Mouse (Mus musculus): ENCODE measurements around the gene Gm14412. TPM values are rescaled to one million over a fixed set of nuclear protein-coding genes. Genes with fewer than 3 reads are reported as not detected.
"Not testable (repeated sequence)": the region's sequence is repeated elsewhere in the genome, so short reads cannot be mapped to it uniquely, and the experiment has no call there.

Gene Gm14412
- 0.63 and 0.79 TPM in 2 replicates for polyA plus RNA-seq (2014; fragmentation: Nextera tagmentation; extraction: Ambion mirVana)

- not testable (repeated sequence) for H3K4me3 ChIP-seq (ENCODE audit: low read depth, low read length); H3K27me3 ChIP-seq (ENCODE audit: control insufficient read depth, insufficient read depth, low read length); H3K4me1 ChIP-seq (ENCODE audit: control insufficient read depth, insufficient read depth, low read length); ATAC-seq (replicated peaks; ENCODE audit: insufficient number of reproducible peaks, low FRiP score, low TSS enrichment, low read depth); H3K4me2 ChIP-seq (ENCODE audit: low read depth, low read length); H3K36me3 ChIP-seq (replicated peaks; ENCODE audit: control insufficient read depth, insufficient read depth, low read depth, low read length); H3K27ac ChIP-seq (replicated peaks; ENCODE audit: low read depth, low read length); DNase-seq (ENCODE audit: low spot score); H3K9ac ChIP-seq (replicated peaks; ENCODE audit: low read length); H3K9me3 ChIP-seq (replicated peaks; ENCODE audit: control insufficient read depth, low read length)
- WGBS: 79% methylated on average over 2 of the region's 2 CpGs
These were observed at the start of gene Gm14412 for GRCm38 (mm10) chr2:177324257-177324733. Gene Gm14412 (minus strand): TSS chr2:177324307.

DNA sequence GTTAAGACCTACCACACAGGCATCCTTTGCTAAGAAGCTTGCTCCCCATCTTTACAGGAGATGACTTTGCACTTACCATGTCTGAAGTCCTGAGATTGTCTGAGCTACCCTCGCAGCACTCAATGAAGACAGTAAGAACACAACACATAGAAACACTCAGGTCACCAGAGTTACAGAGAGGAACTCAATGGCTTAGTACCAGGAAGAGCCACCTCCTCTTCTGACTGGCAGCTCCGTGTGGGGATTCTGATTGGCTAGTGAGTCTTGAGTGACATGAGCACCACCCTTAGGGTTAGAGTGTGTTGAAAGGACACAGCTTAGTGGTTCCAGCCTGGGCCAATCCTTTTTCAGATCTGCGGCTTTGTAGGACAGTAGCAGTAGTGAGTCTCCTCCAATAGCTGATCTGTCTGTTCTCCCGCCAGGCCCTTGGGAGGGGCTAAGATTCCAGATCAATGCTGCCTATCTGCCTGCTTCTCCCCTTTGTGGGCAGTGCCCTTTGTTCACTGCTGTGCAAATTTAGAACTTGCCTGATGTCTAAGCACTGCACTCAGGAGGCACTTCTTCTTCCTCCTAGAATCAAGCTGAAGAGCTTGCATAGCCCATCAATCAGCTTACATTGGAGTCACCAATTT lies 5.7 kb upstream of the Gm14412 start:
- not testable (repeated sequence) for H3K27ac ChIP-seq (replicated peaks; ENCODE audit: low read depth, low read length); DNase-seq (ENCODE audit: low spot score); H3K9me3 ChIP-seq (replicated peaks; ENCODE audit: control insufficient read depth, low read length); ATAC-seq (replicated peaks; ENCODE audit: insufficient number of reproducible peaks, low FRiP score, low TSS enrichment, low read depth); H3K27me3 ChIP-seq (ENCODE audit: control insufficient read depth, insufficient read depth, low read length); H3K4me3 ChIP-seq (ENCODE audit: low read depth, low read length); H3K36me3 ChIP-seq (replicated peaks; ENCODE audit: control insufficient read depth, insufficient read depth, low read depth, low read length); H3K4me1 ChIP-seq (ENCODE audit: control insufficient read depth, insufficient read depth, low read length); H3K9ac ChIP-seq (replicated peaks; ENCODE audit: low read length); H3K4me2 ChIP-seq (ENCODE audit: low read depth, low read length)
- 79% methylated on average over 3 of the region's 4 CpGs for WGBS

DNA sequence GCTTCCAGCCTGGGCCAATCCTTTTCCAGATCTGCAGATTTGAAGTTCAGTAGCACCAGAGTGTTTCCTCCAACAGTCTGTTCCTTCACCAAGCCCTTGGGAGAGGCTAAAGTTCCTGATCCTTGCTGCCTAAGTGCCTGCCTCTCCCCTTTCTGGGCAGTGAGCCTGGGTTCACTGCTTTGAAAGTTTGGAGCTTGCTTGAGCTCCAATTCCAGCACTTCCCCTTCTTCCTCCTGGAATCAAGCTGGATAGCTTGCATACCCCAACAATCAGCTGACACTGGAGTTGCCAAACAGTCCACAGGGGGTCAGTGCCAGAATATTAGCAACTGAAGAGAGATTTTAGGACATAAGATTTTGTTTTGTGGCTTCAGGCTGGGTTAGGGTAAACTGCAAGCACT lies 2.7 kb downstream of the Gm14412 start:
- H3K4me3 ChIP-seq (ENCODE audit: low read depth, low read length); H3K27me3 ChIP-seq (ENCODE audit: control insufficient read depth, insufficient read depth, low read length); ATAC-seq (replicated peaks; ENCODE audit: insufficient number of reproducible peaks, low FRiP score, low TSS enrichment, low read depth); H3K27ac ChIP-seq (replicated peaks; ENCODE audit: low read depth, low read length); H3K36me3 ChIP-seq (replicated peaks; ENCODE audit: control insufficient read depth, insufficient read depth, low read depth, low read length); H3K4me2 ChIP-seq (ENCODE audit: low read depth, low read length); H3K4me1 ChIP-seq (ENCODE audit: control insufficient read depth, insufficient read depth, low read length); DNase-seq (ENCODE audit: low spot score); H3K9ac ChIP-seq (replicated peaks; ENCODE audit: low read length); H3K9me3 ChIP-seq (replicated peaks; ENCODE audit: control insufficient read depth, low read length): not testable (repeated sequence)

DNA sequence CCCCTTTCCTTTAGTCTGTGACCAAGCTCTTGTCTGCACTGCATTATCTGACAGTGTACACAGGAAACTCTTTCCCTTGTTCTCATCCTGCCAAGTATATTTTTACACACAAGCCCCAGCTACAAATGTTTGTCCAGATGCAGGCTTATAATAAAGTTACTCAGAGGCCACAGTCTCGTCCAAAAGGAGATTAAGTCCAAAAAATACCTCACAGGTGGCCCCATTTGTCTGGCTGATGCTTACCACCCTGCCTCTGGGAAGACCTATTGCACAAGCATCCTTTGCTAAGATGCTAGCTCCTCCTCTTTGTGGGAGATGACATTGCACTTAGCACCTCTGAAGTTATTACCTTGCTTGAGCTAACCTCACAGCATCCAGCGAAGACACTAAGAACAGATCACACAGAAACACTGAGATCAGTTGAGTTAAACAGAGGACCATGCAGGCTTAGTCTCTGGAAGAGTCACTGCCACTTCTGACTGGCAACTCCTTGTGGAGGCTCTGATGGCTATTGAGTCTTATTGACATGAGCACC lies 3.3 kb downstream of the Gm14412 start:
- not testable (repeated sequence) for H3K4me1 ChIP-seq (ENCODE audit: control insufficient read depth, insufficient read depth, low read length); H3K4me2 ChIP-seq (ENCODE audit: low read depth, low read length); H3K9ac ChIP-seq (replicated peaks; ENCODE audit: low read length); ATAC-seq (replicated peaks; ENCODE audit: insufficient number of reproducible peaks, low FRiP score, low TSS enrichment, low read depth); H3K9me3 ChIP-seq (replicated peaks; ENCODE audit: control insufficient read depth, low read length); H3K27ac ChIP-seq (replicated peaks; ENCODE audit: low read depth, low read length); H3K36me3 ChIP-seq (replicated peaks; ENCODE audit: control insufficient read depth, insufficient read depth, low read depth, low read length); H3K4me3 ChIP-seq (ENCODE audit: low read depth, low read length); H3K27me3 ChIP-seq (ENCODE audit: control insufficient read depth, insufficient read depth, low read length); DNase-seq (ENCODE audit: low spot score)
- WGBS: 61% methylated on average over 2 of the region's 2 CpGs

DNA sequence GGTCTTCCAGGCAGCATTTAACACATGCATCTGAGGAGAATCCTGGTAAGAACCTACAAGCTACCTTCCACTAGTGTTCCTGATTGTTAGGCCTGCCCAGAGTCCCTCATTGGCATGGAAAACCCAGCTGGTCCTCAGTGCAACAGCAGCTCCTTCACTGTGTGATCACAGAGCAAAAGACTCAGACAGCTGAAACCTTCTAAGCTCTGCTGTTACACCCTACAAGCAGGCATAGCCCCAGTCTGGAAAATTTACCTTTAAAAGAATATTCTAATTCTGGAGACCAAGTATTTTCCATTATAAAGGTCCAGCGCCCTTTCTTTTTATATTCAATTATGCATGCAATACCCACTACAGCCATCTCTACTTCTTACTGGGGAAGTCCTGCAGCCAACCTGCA lies 5.1 kb downstream of the Gm14412 start:
- H3K27ac ChIP-seq (replicated peaks; ENCODE audit: low read depth, low read length): no peak overlapping the region
- H3K4me1 ChIP-seq (ENCODE audit: control insufficient read depth, insufficient read depth, low read length): no peaks in the 10 kb centered on the region
- H3K9me3 ChIP-seq (replicated peaks; ENCODE audit: control insufficient read depth, low read length): no peaks in the 10 kb centered on the region; the same call in 1 of the 2 replicates
- no peaks in the 10 kb centered on the region for H3K36me3 ChIP-seq (replicated peaks; ENCODE audit: control insufficient read depth, insufficient read depth, low read depth, low read length)
- WGBS: 81% methylated on average over 1 of the region's 1 CpGs
- ATAC-seq (replicated peaks; ENCODE audit: insufficient number of reproducible peaks, low FRiP score, low TSS enrichment, low read depth) (no peak), DNase-seq (ENCODE audit: low spot score) (no peak)
- H3K9ac ChIP-seq (replicated peaks; ENCODE audit: low read length): no peak overlapping the region
- H3K27me3 ChIP-seq (ENCODE audit: control insufficient read depth, insufficient read depth, low read length): no peaks in the 10 kb centered on the region
- H3K4me3 ChIP-seq (ENCODE audit: low read depth, low read length): no peak overlapping the region
- no peak overlapping the region for H3K4me2 ChIP-seq (ENCODE audit: low read depth, low read length)

DNA sequence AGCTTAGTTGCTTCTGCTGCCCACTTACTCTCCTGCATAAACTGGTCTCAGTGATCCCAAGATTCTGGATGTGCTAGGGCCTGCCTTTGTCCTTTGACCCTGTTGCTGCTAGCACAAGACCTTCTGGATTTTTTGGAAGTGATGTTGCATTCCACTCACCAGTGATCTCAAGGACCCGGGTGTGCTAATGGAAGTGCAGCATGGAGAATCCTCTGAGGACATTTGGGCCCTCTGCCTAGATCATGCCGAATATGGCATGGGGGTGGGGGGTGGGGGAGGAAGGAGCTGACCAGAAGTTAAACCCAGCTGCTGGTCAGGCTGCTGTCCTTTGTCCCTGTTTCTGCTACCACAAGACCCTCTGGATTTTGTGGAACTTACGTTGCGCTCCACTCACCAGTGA lies 14.5 kb downstream of the Gm14412 start:
- H3K4me3 ChIP-seq (ENCODE audit: low read depth, low read length); H3K9me3 ChIP-seq (replicated peaks; ENCODE audit: control insufficient read depth, low read length); H3K4me1 ChIP-seq (ENCODE audit: control insufficient read depth, insufficient read depth, low read length); DNase-seq (ENCODE audit: low spot score); H3K27me3 ChIP-seq (ENCODE audit: control insufficient read depth, insufficient read depth, low read length); H3K36me3 ChIP-seq (replicated peaks; ENCODE audit: control insufficient read depth, insufficient read depth, low read depth, low read length); H3K4me2 ChIP-seq (ENCODE audit: low read depth, low read length); ATAC-seq (replicated peaks; ENCODE audit: insufficient number of reproducible peaks, low FRiP score, low TSS enrichment, low read depth); H3K27ac ChIP-seq (replicated peaks; ENCODE audit: low read depth, low read length); H3K9ac ChIP-seq (replicated peaks; ENCODE audit: low read length): not testable (repeated sequence)
- 91% methylated on average over 4 of the region's 4 CpGs for WGBS

GRCm38 (mm10) chr2:177304980-177305379 lies 19.1 kb downstream of the Gm14412 start:
- WGBS: no CpG with 5 or more reads among the region's 2 CpGs

GRCm38 (mm10) chr2:177283701-177284100 lies 40.4 kb downstream of the Gm14412 start:
- H3K9me3 ChIP-seq (replicated peaks; ENCODE audit: control insufficient read depth, low read length); H3K4me1 ChIP-seq (ENCODE audit: control insufficient read depth, insufficient read depth, low read length); H3K4me2 ChIP-seq (ENCODE audit: low read depth, low read length); H3K4me3 ChIP-seq (ENCODE audit: low read depth, low read length); H3K36me3 ChIP-seq (replicated peaks; ENCODE audit: control insufficient read depth, insufficient read depth, low read depth, low read length); H3K27me3 ChIP-seq (ENCODE audit: control insufficient read depth, insufficient read depth, low read length); H3K27ac ChIP-seq (replicated peaks; ENCODE audit: low read depth, low read length); DNase-seq (ENCODE audit: low spot score); ATAC-seq (replicated peaks; ENCODE audit: insufficient number of reproducible peaks, low FRiP score, low TSS enrichment, low read depth); H3K9ac ChIP-seq (replicated peaks; ENCODE audit: low read length): not testable (repeated sequence)
- WGBS: 37% methylated on average over 3 of the region's 3 CpGs

More at GRCm38 (mm10) chr2:177304980-177305379, 19.1 kb downstream of the Gm14412 start:
- H3K9me3 ChIP-seq (replicated peaks; ENCODE audit: control insufficient read depth, low read length); H3K9ac ChIP-seq (replicated peaks; ENCODE audit: low read length); DNase-seq (ENCODE audit: low spot score); H3K27ac ChIP-seq (replicated peaks; ENCODE audit: low read depth, low read length); H3K27me3 ChIP-seq (ENCODE audit: control insufficient read depth, insufficient read depth, low read length); H3K36me3 ChIP-seq (replicated peaks; ENCODE audit: control insufficient read depth, insufficient read depth, low read depth, low read length); ATAC-seq (replicated peaks; ENCODE audit: insufficient number of reproducible peaks, low FRiP score, low TSS enrichment, low read depth); H3K4me3 ChIP-seq (ENCODE audit: low read depth, low read length); H3K4me1 ChIP-seq (ENCODE audit: control insufficient read depth, insufficient read depth, low read length); H3K4me2 ChIP-seq (ENCODE audit: low read depth, low read length): not testable (repeated sequence)
